Mouse (Mus musculus) Patski (cell line): ENCODE measurements around the gene Psme3. TPM values are rescaled to one million over a fixed set of nuclear protein-coding genes. Genes with fewer than 3 reads are reported as not detected.

Experiments
- ATAC-seq: fragments of 100-300 bp; one replicate; pipeline ENCODE4 v1.8.0; 2021
- CTCF ChIA-PET: fragments of 350-600 bp; sonication (Branson Sonifier 250); formaldehyde crosslinking; loops from one replicate; lab custom pipeline; 2022; ENCODE audit warnings: inconsistent platforms; lab: Charles Lee
- POLR2A ChIA-PET: fragments of 350-600 bp; sonication (Branson Sonifier 250); formaldehyde crosslinking; loops from one replicate; lab custom pipeline; 2022; ENCODE audit warnings: antibody characterized with exemption, inconsistent platforms; lab: Charles Lee
- DNase-seq: peaks from one replicate; pipeline ENCODE4 v3.0.0-alpha.2; 2011; ENCODE audit warnings: low read depth, low spot score
- H3K27me3 ChIP-seq: fragments of 371-371 bp; one replicate; pipeline ENCODE4 v1.5.1; 2021
- CTCF ChIP-seq: fragments of 100-300 bp; IDR thresholded peaks from one replicate; pipeline ENCODE4 v1.5.1; 2021
- in situ Hi-C: fragments of 300-500 bp; cut with MboI; formaldehyde crosslinking; loops from 3 replicates; pipeline ENCODE4 v1.11.1; 2018; ENCODE audit warnings: low pct_unique_long_range_greater_than_20kb, mixed read lengths
- polyA plus RNA-seq: library from polyadenylated mRNA; unstranded; gene quantifications from one replicate; pipeline ENCODE4 v1.2.3, GENCODE M21; 2021

Psme3 gene
- polyA plus RNA-seq, 1 experiment from 2014 or later = 101 TPM

DNA sequence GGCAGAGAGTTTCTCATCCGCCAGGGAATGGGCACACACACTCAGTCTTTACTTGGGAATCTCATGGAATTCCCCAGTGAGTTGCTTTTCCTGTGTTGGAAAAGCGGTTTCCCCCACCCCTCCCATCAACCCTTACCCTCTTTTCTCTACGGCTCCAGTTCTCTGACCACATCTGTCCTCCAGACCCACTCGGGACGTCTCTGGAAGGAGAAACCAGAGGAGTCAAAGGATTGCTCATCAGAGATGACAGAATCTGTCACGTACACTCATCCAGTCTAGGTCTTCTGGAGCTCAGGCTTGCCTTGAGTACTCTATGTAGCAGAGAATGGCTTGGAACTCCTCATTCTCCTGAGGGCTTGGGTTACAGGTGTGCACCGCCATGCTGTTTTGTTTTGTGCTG is 32.8 kb downstream of the Psme3 start:
- POLR2A ChIA-PET = no interaction called here
- in situ Hi-C loops = no loop called here
- peaks cover 4% of the 10 kb centered on the region for H3K27me3 ChIP-seq
- CTCF ChIA-PET = interaction anchor here (1.6 kb wide), 1 partner anchor 10 kb away, joined by 3 read pairs; no protein-coding TSS in a partner anchor
- ATAC-seq (no peak), DNase-seq (no peak)
- TF ChIP-seq CTCF = no peak

DNA sequence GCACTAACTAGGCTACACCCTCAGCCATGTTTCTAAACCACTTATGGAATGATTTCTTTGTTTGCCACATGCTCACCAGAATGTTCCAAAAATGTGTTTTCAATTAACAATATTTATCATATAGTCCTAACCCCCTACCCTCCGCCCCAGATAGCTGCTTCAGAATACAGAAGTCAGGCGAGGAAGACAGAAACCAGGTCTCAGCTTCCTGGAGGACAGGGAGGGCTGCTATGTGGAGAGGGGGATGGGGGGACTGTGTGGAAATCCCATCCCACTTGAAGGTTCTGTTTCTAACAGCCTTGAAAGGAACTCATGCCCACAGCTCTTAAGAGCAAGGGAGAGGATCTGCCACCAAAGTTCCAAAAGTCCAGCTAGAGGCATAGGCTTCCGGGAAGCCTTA is 33.2 kb downstream of the Psme3 start:
- CTCF ChIA-PET = no interaction called here
- POLR2A ChIA-PET = no interaction called here
- no peak for ATAC-seq

DNA sequence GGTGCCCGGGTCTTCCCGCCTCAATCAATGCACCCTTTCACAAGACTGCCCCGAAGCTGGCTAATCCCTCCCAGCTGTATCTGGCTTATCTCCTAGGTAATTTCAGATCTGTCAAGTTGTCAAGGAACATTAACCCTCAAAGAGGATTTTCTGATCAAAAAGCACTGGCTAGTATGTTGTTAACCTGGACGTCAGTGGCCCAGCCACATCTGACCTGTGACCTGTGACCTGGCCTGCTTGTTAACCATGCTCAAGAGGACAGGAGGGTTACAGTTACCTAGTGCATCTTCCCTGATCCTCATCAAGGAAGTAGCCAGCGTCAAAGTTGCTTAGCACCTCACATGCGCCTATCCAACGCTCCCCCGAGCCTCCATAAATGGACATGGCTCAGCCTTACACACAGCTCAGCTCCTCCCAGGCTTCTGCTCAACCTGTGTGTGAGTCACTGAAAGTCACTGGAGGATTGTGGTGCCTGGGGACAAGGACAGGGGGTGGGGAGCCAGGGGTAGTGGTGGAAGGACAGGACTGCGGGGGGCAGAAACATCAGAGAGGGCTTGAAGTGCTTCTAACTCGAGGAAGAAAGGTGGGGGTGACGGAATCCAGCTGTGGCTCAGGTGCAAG is 35.2 kb downstream of the Psme3 start:
- POLR2A ChIA-PET = no interaction called here
- CTCF ChIA-PET = interaction anchor here (1.1 to 1.7 kb wide), 2 partner anchors 30 to 44 kb away, joined by 3 to 4 read pairs; no protein-coding TSS in a partner anchor
- peaks cover 4% of the 10 kb centered on the region for H3K27me3 ChIP-seq
- ATAC-seq (no peak), DNase-seq (no peak)
- in situ Hi-C loops = no loop called here
- TF ChIP-seq CTCF = no peak

More for the DNA sequence above, 33.2 kb downstream of the Psme3 start:
- no peak for DNase-seq
- peaks cover 4% of the 10 kb centered on the region for H3K27me3 ChIP-seq
- in situ Hi-C loops = no loop called here
- no peak for TF ChIP-seq CTCF

DNA sequence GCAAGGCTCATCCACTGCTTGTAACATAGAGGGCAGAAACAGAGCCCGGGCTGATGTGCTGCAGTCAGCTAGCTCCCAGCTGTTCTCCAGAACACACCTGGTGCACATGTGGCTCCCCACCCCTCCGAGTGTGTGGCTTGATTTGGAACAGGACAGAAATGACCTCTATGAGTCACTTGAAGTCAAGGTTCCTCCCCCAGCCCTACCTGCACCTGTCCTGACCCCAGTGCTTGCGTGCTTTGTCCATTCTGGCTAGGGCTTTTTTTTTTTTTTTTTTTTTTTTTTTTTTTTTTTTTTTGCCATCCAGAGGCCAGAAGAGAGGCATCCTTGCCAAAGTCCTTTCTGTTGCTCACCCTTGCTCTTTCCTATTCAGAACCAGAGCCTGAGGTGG is 35.7 kb downstream of the Psme3 start:
- CTCF ChIA-PET = interaction anchor here (1.1 to 1.7 kb wide), 2 partner anchors 30 to 44 kb away, joined by 3 to 4 read pairs; no protein-coding TSS in a partner anchor
- DNase-seq (no peak), ATAC-seq (no peak)
- no peak for TF ChIP-seq CTCF
- POLR2A ChIA-PET = no interaction called here
- H3K27me3 ChIP-seq = peaks cover 4% of the 10 kb centered on the region
- in situ Hi-C loops = no loop called here

DNA sequence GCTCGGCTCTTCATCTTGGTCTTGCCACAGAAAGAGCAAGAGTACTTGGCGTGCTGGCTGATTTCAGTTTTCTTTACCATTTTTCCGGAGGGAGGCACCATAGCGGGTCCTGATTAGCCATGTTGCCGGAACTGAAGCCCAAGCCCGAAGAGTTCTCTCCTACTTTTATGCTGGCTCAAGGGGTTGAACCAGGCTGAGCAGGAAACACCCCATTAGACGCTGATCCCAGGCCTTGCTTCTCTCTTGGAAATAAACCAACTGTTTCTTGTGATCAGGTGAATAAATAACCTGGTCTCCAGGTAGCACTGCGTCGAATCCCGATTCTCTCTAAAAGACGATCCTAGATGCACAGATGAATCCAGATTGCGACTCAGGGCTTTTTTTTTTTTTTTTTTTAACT is 37.4 kb downstream of the Psme3 start:
- ATAC-seq (no peak), DNase-seq (no peak)
- POLR2A ChIA-PET = no interaction called here
- CTCF ChIA-PET = interaction anchor here (1.3 kb wide), 1 partner anchor 29 kb away, joined by 4 read pairs; the partner anchor contains the start of gene Aoc2
- peaks cover 4% of the 10 kb centered on the region for H3K27me3 ChIP-seq
- in situ Hi-C loops = no loop called here
- TF ChIP-seq CTCF = no peak

DNA sequence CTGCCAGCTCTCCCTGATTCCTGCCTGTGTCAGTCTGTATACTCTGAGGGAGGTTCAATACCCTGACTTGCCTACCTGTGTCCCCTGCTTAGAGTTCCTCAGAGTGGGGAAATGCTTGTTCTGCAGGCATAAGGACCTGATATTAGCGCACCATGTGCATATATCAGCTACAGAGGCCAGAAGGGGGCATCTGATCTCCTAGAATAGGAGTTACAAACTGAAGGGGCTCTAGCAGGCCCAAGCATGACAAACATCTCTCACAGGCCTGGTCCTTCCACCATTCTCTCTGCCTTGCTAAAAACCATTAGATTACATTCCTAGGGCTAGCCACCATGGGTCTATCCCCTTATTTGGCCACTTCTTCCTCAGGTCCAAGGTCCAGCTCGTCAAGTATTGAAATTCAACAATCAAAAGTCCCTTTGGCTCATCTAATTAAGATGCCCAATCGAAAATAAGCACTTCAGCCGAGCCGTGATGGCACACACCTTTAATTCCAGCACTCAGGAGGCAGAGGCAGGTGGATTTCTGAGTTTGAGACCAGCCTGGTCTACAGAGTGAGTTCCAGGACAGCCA is 38.5 kb downstream of the Psme3 start:
- ChIA-PET POLR2A (interaction anchor here (0.6 kb wide), 1 partner anchor 960 kb away, joined by 3 read pairs; no protein-coding TSS in a partner anchor), CTCF (interaction anchor here (1.3 kb wide), 1 partner anchor 30 kb away, joined by 4 read pairs; the partner anchor contains the start of gene Aoc2)
- in situ Hi-C loops = no loop called here

DNA sequence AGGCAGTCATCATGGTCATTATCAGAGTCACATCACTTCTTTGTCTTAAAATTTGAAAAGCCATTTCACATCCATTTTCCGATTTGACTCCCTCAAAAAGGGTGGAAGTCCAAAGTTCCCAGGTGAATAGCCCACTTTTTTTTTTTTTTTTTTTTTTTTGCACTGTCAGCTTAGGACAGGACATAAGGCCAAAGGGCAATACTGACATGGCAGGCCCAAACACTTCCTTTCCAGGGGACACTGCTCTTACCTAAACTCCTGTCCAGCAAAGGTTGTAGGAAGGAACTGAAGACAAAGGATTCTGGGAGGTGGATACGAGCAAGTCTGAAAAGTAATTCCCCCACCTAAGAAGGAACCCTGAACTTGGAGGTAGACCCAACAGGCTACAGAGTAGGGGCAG is 39.9 kb downstream of the Psme3 start:
- ChIA-PET CTCF (no interaction called here), POLR2A (no interaction called here)
- TF ChIP-seq CTCF = no peak
- ATAC-seq (no peak), DNase-seq (no peak)
- in situ Hi-C loops = no loop called here
- no peaks in the 10 kb centered on the region for H3K27me3 ChIP-seq

More for the DNA sequence above, 38.5 kb downstream of the Psme3 start:
- DNase-seq (no peak), ATAC-seq (no peak)
- H3K27me3 ChIP-seq = peaks cover 4% of the 10 kb centered on the region
- TF ChIP-seq CTCF = no peak

- TF ChIP-seq CTCF = no peak
- in situ Hi-C loops = no loop called here
- DNase-seq (no peak), ATAC-seq (no peak)
- H3K27me3 ChIP-seq = no peaks in the 10 kb centered on the region
- ChIA-PET POLR2A (no interaction called here), CTCF (interaction anchor here (2.3 kb wide), 1 partner anchor 37 kb away, joined by 8 read pairs; no protein-coding TSS in a partner anchor)
Observed at GRCm38 (mm10) chr11:101357505-101358182, 41.6 kb downstream of the Psme3 start.

DNA sequence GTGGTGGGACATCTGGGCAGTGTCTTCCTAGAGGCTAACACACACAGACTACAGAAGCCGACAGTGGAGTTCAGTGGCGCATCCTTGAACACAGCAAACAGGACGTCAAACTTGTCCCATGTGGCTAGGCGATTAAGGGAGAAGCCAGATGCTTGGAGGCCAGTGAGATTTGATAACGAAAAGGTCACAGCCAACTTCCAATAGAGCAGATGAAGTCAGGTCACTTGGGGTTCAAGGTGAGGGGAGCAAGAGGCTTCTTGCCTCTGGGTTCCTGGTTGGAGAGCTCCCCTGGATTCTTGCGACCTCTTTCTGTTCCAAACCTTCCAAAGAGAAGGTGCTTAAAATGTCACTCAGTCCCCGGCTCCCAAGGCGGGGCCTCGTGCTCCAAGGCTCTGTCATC is 43.8 kb downstream of the Psme3 start:
- ChIA-PET POLR2A (interaction anchor here (0.6 to 0.9 kb wide), 2 partner anchors 15 to 31 kb away, joined by 3 to 4 read pairs; no protein-coding TSS in a partner anchor), CTCF (interaction anchor here (1.0 kb wide), 1 partner anchor 12 kb away, joined by 3 read pairs; no protein-coding TSS in a partner anchor)
- in situ Hi-C loops = no loop called here
- no peak for DNase-seq
- no peak for TF ChIP-seq CTCF
- no peaks in the 10 kb centered on the region for H3K27me3 ChIP-seq
- ATAC-seq = no peak

GRCm38 (mm10) chr11:101360651-101361113 is 44.7 kb downstream of the Psme3 start:
- POLR2A ChIA-PET = no interaction called here
- DNase-seq (no peak), ATAC-seq (no peak)
- in situ Hi-C loops = no loop called here
- TF ChIP-seq CTCF = no peak
- CTCF ChIA-PET = no interaction called here
- H3K27me3 ChIP-seq = peaks cover 4% of the 10 kb centered on the region
